ENCODE assay signal across 1 mouse cellular context in genomic region chr10:79682551-79682915, GRCm38 (mm10).
A peak's percentile ranks its signal among the peaks of the same experiment; 100 is the strongest.
TF ChIP-seq lines count a peak whose summit lies in the region.

No protein-coding gene starts in this region.

TF ChIP-seq in MEL, 35 proteins besides CTCF, POLR2A, EP300 and RAD21 (continued from another document):
- TF ChIP-seq NRF1 (IDR thresholded peaks at IDR 0.05; ENCODE audit: insufficient read depth, low read depth, low read length, poor library complexity, severe bottlenecking) = 0 out of 2 replicates have a peak, but pooled peaks have one; percentile 17
